Mouse (Mus musculus) liver, embryonic 15.5 days (tissue): Measurements from ENCODE around the gene Doc2g. TPM values are rescaled to one million over a fixed set of nuclear protein-coding genes. Genes with fewer than 3 reads are reported as not detected.

Experiments
- ATAC-seq: fragments of 200-750 bp; cut with Nextera tagmentation; 2 replicates; pipeline ENCODE4 v1.8.0; 2017; ENCODE audit warnings: moderate number of reproducible peaks, mild to moderate bottlenecking, moderate library complexity; ENCODE audit not compliant: insufficient read depth
- H3K27ac ChIP-seq: fragments of 300-500 bp; sonication (generic); replicated peaks from 2 replicates; pipeline ENCODE4 v1.5.1; 2015; ENCODE audit warnings: mild to moderate bottlenecking, inconsistent platforms
- H3K27me3 ChIP-seq: fragments of 300-500 bp; sonication (generic); 2 replicates; pipeline ENCODE4 v1.6.1; 2015; ENCODE audit warnings: mild to moderate bottlenecking, inconsistent platforms
- H3K36me3 ChIP-seq: fragments of 300-500 bp; sonication (generic); replicated peaks from 2 replicates; pipeline ENCODE4 v1.6.1; 2015; ENCODE audit warnings: moderate library complexity, mild to moderate bottlenecking, inconsistent platforms
- H3K4me1 ChIP-seq: fragments of 300-500 bp; sonication (generic); replicated peaks from 2 replicates; pipeline ENCODE4 v1.6.1; 2015; ENCODE audit warnings: inconsistent platforms
- H3K4me2 ChIP-seq: fragments of 300-500 bp; sonication (generic); 2 replicates; pipeline ENCODE4 v1.6.1; 2015; ENCODE audit warnings: moderate library complexity, mild to moderate bottlenecking, inconsistent platforms
- H3K4me3 ChIP-seq: fragments of 300-500 bp; sonication (generic); replicated peaks from 2 replicates; pipeline ENCODE4 v1.5.1; 2015; ENCODE audit warnings: mild to moderate bottlenecking, inconsistent platforms
- H3K9ac ChIP-seq: fragments of 300-500 bp; sonication (generic); 2 replicates; pipeline ENCODE4 v1.6.1; 2015; ENCODE audit warnings: moderate library complexity, mild to moderate bottlenecking, inconsistent platforms
- H3K9me3 ChIP-seq: fragments of 300-500 bp; sonication (generic); replicated peaks from 2 replicates; pipeline ENCODE4 v1.6.1; 2016; ENCODE audit warnings: inconsistent platforms
- WGBS: fragments of 180-500 bp; shearing (Covaris S2); methylation state at CpG from one replicate; pipeline ENCODE4 v1.1.7; 2015; ENCODE audit warnings: mixed read lengths; ENCODE audit not compliant: insufficient replicate concordance; 5-methylcytosine and 5-hydroxymethylcytosine counted together
- polyA plus RNA-seq: library from polyadenylated mRNA; unstranded; fragments of >200 nt; fragmentation: Nextera tagmentation; extraction: Ambion mirVana; gene quantifications from 2 replicates; pipeline ENCODE4 v1.2.1, GENCODE M21; 2015

Gene Doc2g
- polyA plus RNA-seq, 1 experiment from 2014 or later: 0.38 TPM

DNA sequence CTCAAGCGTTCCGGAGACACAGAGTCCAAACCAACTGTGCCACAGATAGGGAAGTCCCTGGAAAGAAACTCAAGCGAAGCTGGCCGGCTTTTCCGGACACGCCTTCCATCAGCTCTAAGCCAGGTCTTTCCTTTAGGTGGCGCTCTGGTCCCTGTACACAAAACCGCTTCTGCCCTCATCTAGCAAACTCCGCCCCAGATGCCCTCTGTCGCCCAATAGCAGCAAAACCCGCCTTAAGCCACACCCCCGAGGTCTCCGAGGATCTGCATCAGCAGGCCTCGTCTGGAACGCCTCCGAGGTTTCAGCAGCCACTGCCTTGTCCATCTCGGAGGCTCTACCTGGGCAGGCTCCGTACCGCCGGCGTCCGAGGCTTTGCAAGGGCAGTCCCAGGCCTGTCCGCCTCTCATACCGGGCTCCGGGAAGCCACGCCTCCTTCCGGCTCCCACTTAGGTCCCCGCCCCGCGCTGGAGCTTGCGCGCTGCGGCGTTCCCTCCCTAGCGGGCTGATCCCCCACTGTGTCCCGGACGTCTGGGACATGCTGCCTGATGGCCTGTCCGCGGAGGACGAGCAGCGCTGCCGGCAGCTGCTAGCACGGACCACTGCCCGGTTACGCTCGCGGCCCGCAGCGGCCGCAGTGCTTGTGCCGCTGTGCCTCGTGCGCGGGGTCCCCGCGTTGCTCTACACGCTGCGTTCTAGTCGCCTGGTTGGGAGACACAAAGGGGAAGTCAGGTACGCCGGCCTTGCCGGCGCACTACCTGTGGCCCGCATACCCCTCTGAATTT, 2.8 kb upstream of the Doc2g start, which contains the start of the genes Nudt8 and Gm49405:
Nudt8 (plus strand) TSS at position 462 of the 782 bp plus-strand sequence.
Gm49405 (plus strand) TSS at position 508 of the 782 bp plus-strand sequence.
- H3K4me2 ChIP-seq: peak within 1 kb of the TSS; percentile 99
- no peaks in the 10 kb centered on the region for H3K36me3 ChIP-seq
- H3K27me3 ChIP-seq: no peaks in the 10 kb centered on the region
- peaks cover 30% of the 10 kb centered on the region for H3K4me1 ChIP-seq
- under 1% methylated on average over 64 of the region's 64 CpGs for WGBS
- H3K4me3 ChIP-seq: peak within 1 kb of the TSS; percentile 92
- H3K27ac ChIP-seq: peak within 1 kb of the TSS; percentile 99
- no peaks in the 10 kb centered on the region for H3K9me3 ChIP-seq
- ATAC-seq: peak; percentile 87
- H3K9ac ChIP-seq: peak within 1 kb of the TSS; percentile 89

DNA sequence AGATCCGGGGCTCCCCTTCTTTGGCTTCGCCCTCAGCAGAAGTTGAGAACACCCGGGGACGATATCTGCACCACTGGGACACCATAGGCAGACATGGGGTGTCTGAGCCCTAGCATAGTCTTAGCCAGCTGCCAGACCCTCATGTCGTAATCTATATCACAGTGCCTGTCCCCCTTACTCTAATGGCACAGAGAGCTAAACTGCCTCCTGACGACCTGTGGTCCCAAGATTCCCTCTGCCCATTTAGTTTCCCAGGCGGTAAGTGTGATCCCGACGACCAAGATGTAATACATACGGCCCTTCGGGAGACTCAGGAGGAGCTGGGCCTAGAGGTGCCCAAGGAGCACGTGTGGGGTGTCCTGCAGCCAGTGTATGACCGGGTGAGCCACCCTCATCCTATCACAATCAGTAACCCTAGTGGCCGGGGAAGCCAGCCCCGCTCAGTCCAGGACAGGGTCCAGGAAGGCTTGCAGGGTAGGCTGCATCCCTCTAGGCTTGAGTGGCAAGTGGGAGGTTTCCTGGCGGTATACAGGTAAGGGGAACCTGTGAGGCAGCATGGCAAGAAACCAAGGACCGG, 2.1 kb upstream of the Doc2g start:
- WGBS: 27% methylated on average over 17 of the region's 17 CpGs

DNA sequence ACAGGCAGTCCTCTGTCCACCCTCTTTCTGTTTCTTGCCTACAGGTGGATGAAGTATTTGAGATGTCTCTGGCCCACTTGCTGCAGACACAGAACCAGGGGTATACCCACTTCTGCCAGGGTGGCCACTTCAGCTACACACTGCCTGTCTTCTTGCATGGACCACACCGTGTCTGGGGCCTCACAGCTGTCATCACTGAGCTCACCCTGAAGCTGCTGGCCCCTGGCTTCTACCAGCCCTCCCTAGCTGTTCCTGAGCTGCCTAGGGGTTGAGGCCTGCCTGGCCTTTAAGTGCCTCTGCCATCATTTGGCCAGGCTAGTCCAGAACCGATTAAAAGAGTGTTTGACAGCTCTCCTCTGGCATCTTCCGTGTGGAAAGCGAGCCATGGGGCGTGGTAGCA, 1.4 kb upstream of the Doc2g start:
- Histone ChIP-seq H3K36me3 (peaks cover 12% of the 10 kb centered on the region), H3K9me3 (no peaks in the 10 kb centered on the region), H3K9ac (no peak overlapping the region), H3K27me3 (no peaks in the 10 kb centered on the region), H3K4me3 (0 out of 2 replicates have a peak overlapping the region, but pooled peaks have one; percentile 1), H3K4me2 (0 out of 2 replicates have a peak overlapping the region, but pooled peaks have one; percentile 99), H3K27ac (no peak overlapping the region), H3K4me1 (peaks cover 30% of the 10 kb centered on the region)
- WGBS: 85% methylated on average over 5 of the region's 5 CpGs
- ATAC-seq: no peak

More for the DNA sequence above, 2.1 kb upstream of the Doc2g start:
- Histone ChIP-seq H3K36me3 (peaks cover 5% of the 10 kb centered on the region), H3K4me3 (peak overlapping the region; percentile 92), H3K9ac (peak overlapping the region; percentile 89), H3K27me3 (no peaks in the 10 kb centered on the region), H3K4me1 (peaks cover 30% of the 10 kb centered on the region), H3K9me3 (no peaks in the 10 kb centered on the region), H3K27ac (peak overlapping the region; percentile 99), H3K4me2 (peak overlapping the region; percentile 99)
- ATAC-seq: peak; percentile 4; the same call in 1 of the 2 replicates

DNA sequence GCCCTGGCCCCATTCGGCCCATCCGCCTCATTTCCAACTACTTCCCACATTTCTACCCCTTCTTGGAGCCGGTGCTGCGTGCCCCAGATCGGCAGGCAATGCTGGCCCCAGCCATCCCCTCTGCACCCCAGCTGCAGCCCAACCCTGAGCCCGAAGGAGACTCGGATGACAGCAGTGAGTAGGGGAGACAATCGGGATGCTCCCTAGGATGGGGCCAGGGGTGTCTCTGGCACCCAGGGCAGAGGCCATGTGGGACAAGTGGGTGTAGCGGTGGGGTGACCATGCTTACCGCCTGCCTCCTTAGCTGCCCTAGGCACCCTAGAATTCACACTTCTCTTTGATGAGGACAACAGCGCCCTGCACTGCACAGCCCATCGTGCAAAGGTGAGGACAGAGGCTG, 528 bp downstream of the Doc2g start:
- H3K4me2 ChIP-seq: no peak overlapping the region
- H3K9me3 ChIP-seq: no peaks in the 10 kb centered on the region
- peaks cover 30% of the 10 kb centered on the region for H3K4me1 ChIP-seq
- no peak overlapping the region for H3K9ac ChIP-seq
- no peak overlapping the region for H3K27ac ChIP-seq
- no peak for ATAC-seq
- H3K4me3 ChIP-seq: no peak overlapping the region
- H3K27me3 ChIP-seq: no peaks in the 10 kb centered on the region
- H3K36me3 ChIP-seq: peaks cover 31% of the 10 kb centered on the region
- 72% methylated on average over 12 of the region's 12 CpGs for WGBS

DNA sequence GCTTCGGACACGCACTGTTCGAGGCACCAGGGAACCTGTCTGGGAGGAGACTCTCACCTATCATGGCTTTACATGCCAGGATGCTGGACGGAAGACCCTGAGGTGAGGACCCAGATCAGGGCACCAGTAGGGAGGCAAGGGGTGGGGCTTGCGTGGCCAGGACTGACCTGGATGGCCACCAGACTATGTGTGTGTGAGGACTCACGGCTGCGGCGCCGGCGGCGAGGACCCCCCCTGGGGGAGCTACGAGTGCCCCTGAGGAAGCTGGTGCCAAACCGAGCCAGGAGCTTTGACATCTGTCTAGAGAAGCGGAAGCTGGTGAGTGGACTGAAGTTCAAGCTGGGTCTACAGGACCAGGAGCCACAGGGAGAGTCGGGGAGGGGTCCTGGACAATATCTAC, 1.2 kb downstream of the Doc2g start:
- ATAC-seq: no peak
- 83% methylated on average over 15 of the region's 15 CpGs for WGBS
- Histone ChIP-seq H3K4me3 (no peak overlapping the region), H3K36me3 (peaks cover 38% of the 10 kb centered on the region), H3K9ac (no peak overlapping the region), H3K9me3 (no peaks in the 10 kb centered on the region), H3K27ac (no peak overlapping the region), H3K27me3 (no peaks in the 10 kb centered on the region), H3K4me2 (no peak overlapping the region), H3K4me1 (peaks cover 24% of the 10 kb centered on the region)

DNA sequence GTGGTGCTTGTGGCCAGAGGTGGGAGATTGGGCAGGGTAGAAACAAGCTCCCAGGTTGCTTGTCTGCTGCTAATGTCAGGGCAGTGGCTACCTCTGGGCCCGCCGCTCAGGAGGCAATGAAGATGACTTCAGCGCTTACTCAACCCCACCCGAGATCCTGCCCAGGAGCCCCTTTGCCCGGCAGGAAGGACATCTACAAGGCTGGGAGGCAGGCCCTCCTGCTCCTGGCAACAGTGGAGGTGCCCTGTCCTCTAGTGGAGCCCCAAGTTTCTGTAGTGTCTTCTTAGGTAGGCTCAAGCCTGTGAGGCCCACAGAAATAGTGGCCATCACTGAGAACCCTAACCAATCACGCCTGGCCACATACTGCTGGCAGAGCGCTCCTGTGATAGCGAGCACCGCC, 2.0 kb downstream of the Doc2g start:
- H3K36me3 ChIP-seq: peaks cover 45% of the 10 kb centered on the region
- H3K4me3 ChIP-seq: no peak overlapping the region
- no peak for ATAC-seq
- no peaks in the 10 kb centered on the region for H3K9me3 ChIP-seq
- no peak overlapping the region for H3K9ac ChIP-seq
- H3K27ac ChIP-seq: no peak overlapping the region
- H3K4me2 ChIP-seq: no peak overlapping the region
- no peaks in the 10 kb centered on the region for H3K27me3 ChIP-seq
- H3K4me1 ChIP-seq: peaks cover 18% of the 10 kb centered on the region
- WGBS: 80% methylated on average over 9 of the region's 9 CpGs

DNA sequence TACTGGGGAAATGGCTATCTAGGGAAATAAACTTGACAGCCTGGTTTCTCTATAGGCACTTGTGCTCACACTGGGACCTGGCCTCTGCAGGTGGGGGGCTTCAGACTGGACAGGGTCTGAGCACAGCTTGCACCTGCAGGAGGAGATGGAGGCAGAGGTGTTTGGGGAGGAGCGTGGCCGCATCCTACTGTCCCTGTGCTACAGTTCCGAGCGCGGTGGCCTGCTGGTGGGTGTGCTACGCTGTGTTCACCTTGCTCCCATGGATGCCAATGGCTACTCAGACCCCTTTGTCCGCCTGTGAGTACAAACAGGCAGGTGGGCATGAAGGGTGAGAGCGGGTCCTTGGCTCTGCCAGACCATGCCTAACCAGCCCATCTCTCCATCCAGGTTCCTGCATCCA, 2.9 kb downstream of the Doc2g start:
- Histone ChIP-seq H3K27ac (no peak overlapping the region), H3K4me1 (peaks cover 14% of the 10 kb centered on the region), H3K4me2 (no peak overlapping the region), H3K27me3 (no peaks in the 10 kb centered on the region), H3K4me3 (no peak overlapping the region), H3K36me3 (peaks cover 52% of the 10 kb centered on the region), H3K9me3 (no peaks in the 10 kb centered on the region), H3K9ac (no peak overlapping the region)
- 79% methylated on average over 8 of the region's 8 CpGs for WGBS
- ATAC-seq: no peak

DNA sequence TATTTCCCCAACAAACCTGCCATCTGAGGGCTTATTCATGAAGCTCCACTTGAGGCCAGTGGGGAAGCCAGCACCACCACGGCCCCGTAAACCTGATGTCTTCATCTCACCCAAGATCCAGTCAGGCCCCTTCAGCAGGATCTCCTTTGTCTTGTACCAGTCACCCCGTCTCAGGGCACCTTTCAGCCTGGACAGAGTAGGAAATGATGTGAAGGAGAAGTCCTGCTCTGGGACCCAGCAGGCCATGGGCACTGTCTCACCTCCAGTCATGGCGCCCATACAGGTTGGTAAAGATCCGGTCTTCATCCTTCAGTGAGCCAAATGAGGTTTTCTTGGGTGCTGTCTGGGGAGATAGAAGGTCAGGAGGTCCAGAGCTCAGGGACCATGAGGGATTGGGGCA, 8.0 kb downstream of the Doc2g start:
- peak overlapping the region; percentile 78 for H3K4me2 ChIP-seq
- no peak for ATAC-seq
- peaks cover 50% of the 10 kb centered on the region for H3K36me3 ChIP-seq
- H3K27ac ChIP-seq: no peak overlapping the region
- H3K4me3 ChIP-seq: peak overlapping the region; percentile 83
- H3K9ac ChIP-seq: no peak overlapping the region
- 87% methylated on average over 5 of the region's 5 CpGs for WGBS
- no peaks in the 10 kb centered on the region for H3K9me3 ChIP-seq
- no peaks in the 10 kb centered on the region for H3K27me3 ChIP-seq
- peaks cover 41% of the 10 kb centered on the region for H3K4me1 ChIP-seq

DNA sequence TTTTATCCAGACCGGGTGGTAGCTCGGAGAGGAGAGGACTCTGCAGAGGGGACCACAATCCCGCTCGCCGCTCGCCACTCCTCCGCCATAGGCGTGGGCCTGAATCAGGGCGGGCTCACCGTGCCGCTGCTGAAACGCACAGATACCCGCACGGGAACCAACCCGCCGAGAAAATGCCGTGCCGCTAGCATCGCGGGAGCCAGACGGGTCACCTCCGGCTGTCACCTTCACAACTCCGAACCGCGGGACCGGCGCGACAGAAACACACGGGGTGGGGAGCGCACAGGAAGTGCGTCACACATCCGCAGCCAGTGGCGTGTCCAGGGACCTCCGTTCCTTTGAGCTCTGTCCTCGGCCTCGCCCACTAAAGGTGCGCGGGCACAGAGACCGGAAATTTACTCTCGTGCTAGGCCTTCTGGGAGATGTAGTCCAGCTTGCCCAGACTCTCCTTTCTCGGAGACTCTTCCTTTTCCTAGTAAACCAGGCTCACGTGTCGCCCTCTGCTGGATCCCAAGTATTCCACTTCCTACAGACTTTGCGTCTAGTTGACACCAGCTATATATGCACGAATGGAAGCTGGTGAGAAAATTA, 9.4 kb downstream of the Doc2g start, which contains the start of gene Ndufv1:
Ndufv1 (minus strand) TSS at position 375 of the 591 bp plus-strand sequence.
- WGBS: under 1% methylated on average over 45 of the region's 45 CpGs
- H3K9ac ChIP-seq: peak within 1 kb of the TSS; percentile 76

DNA sequence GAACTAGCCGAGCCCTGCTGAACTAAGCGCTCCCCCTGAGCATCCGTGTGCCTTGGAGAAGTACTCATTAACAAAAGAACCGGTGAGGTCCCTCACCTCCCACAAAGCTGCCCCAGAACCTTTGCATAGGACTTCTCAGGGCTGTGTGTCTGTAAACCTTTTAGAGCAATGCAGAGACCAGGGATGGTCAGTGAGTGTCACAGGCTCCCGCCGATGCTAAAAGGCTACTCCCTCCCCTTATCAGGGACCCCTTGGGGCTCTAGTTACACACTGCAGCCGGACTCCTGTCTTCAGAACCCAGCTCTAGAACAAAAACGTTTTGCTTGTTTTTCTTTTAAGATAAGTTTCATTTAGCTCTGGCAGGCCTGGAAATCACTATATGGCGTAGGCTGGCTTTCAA, 10.0 kb downstream of the Doc2g start:
- peaks cover 45% of the 10 kb centered on the region for H3K4me1 ChIP-seq
- ATAC-seq: peak; percentile 49
- H3K9me3 ChIP-seq: no peaks in the 10 kb centered on the region
- no peaks in the 10 kb centered on the region for H3K27me3 ChIP-seq
- 9% methylated on average over 9 of the region's 9 CpGs for WGBS
- H3K36me3 ChIP-seq: peaks cover 30% of the 10 kb centered on the region
- peak overlapping the region; percentile 78 for H3K4me2 ChIP-seq
- H3K27ac ChIP-seq: peak overlapping the region; percentile 80
- H3K9ac ChIP-seq: peak overlapping the region; percentile 63
- H3K4me3 ChIP-seq: peak overlapping the region; percentile 83

More for the DNA sequence above, 9.4 kb downstream of the Doc2g start, which contains the start of gene Ndufv1:
- H3K27ac ChIP-seq: peak within 1 kb of the TSS; percentile 86
- peak; percentile 98 for ATAC-seq
- H3K36me3 ChIP-seq: peaks cover 35% of the 10 kb centered on the region
- no peaks in the 10 kb centered on the region for H3K9me3 ChIP-seq
- no peaks in the 10 kb centered on the region for H3K27me3 ChIP-seq
- peak within 1 kb of the TSS; percentile 83 for H3K4me3 ChIP-seq
- peak within 1 kb of the TSS; percentile 78 for H3K4me2 ChIP-seq
- H3K4me1 ChIP-seq: peaks cover 45% of the 10 kb centered on the region

DNA sequence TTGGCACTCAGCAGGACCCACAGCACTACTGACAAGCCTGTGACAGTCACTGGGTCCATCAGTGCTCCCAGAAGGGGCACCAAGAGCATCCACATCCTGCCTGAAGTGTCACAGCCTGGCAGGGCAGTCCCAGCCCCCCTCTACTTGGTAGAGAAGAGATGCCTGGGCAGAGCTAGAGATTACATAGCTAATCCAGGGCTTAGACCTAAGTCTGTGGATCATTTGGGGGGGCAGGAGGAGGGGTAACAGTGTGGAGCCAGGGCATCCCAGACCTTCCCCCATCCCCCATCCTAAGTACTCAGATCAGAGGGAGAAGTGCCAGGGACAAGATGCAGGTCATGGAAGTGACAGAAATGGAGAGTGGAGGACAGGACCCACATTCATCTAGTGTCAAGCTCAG, 11.7 kb downstream of the Doc2g start:
- no peak for ATAC-seq
- Histone ChIP-seq H3K36me3 (peaks cover 13% of the 10 kb centered on the region), H3K9ac (0 out of 2 replicates have a peak overlapping the region, but pooled peaks have one; percentile 2), H3K27me3 (no peaks in the 10 kb centered on the region), H3K4me2 (no peak overlapping the region), H3K9me3 (no peaks in the 10 kb centered on the region), H3K4me1 (peaks cover 59% of the 10 kb centered on the region), H3K27ac (peak overlapping the region; percentile 78), H3K4me3 (no peak overlapping the region)
